Mouse (Mus musculus): ENCODE results near the gene Rbm43.
A peak's percentile ranks its signal among the peaks of the same experiment; 100 is the strongest.

The Rbm43 gene

DNA sequence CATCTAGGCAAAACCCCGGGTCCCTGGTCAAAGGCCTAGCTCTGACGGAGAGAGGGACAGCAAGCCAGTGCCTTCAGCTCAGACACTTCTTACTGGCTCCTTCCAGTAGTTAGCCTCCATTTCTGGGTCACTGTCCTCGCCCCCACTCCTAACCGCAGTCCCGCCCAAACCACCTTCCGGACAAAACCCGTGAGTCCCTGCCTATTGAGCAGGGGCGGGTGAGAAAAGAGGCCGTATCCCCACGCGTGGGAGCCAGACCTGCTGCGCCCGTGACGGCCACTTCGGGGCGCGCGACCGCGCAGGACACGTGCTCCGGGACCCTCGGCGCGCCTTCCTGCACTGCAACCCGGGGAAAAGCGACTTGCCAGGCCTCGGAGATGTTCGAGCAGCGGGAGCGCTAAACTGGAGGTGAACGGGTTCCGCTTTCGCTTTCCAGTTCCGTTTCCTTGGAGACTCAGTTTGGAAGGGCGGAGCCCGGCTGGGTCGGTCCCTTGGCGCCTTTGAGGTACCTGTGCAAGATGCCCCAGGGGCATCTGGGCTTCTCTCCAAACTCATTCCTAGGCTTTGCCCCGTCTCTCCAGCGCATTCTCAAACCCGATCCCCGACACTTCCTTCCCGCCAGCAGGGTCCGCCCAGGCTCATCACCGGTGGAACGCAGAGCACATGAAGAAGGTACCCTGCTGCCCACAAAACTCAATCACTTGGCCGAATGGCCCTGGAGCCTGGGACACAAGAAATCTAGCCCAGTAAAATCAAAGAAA is at the start of gene Rbm43:
Gene Rbm43, minus strand, starts transcription at position 590 of the 761 bp plus-strand sequence.
- DNase-seq (ENCODE audit: low read depth, low spot score) = peak; percentile 33

- no peak for DNase-seq (ENCODE audit: low read depth, low spot score)
Observed at GRCm38 (mm10) chr2:51982288-51982687, 47.3 kb upstream of the Rbm43 start.

DNA sequence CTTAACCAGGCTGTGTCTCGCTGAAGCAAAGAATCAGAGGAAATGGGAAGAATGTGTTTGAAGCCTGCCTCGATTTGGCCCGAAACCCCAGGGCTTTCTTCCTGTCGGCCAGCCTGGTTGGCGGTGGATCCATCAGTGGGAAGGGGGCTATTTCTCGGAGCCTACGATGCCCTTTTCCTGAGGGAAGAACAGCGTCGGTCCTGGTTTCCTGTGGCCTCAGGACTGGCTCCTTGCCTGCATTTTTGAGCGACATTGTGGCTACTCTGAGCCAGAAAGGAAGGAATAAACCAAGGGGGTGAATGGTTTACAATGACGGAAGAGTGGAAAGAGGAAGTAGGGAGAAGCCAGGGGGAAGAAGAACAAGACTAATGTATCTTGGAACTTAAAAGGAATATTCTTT is 46.7 kb upstream of the Rbm43 start:
- no peak for DNase-seq (ENCODE audit: low read depth, low spot score)

DNA sequence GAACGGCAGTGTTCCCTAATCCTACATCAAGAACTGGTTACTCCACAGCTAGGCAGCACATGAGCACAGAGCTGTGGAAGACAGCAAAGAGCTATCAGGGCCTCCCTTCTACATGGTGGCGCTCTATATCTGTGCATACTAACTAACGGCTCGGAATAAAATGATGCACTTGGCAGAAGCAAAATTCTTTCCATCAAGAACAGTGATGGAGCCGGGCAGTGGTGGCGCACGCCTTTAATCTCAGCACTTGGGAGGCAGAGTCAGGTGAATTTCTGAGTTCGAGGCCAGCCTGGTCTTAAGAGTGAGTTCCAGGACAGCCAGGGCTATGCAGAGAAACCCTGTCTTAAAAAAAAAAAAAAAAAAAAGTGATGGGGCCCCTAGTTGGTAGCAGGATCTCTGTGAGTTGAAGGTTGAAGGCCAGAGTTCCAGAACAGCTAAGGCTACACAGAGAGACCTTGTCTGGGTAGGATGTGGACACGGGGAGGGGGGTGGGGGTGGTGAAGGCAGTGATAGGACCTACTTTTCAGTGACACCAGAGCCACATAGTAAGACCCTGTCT is 38.5 kb upstream of the Rbm43 start, which contains the start of gene Nmi:
Gene Nmi, minus strand, starts transcription at position 85 of the 559 bp plus-strand sequence.
- no peak for DNase-seq (ENCODE audit: low read depth, low spot score)

- DNase-seq (ENCODE audit: low read depth, low spot score) = peak; percentile 33
Observed at GRCm38 (mm10) chr2:51972641-51973409, 37.9 kb upstream of the Rbm43 start.

DNA sequence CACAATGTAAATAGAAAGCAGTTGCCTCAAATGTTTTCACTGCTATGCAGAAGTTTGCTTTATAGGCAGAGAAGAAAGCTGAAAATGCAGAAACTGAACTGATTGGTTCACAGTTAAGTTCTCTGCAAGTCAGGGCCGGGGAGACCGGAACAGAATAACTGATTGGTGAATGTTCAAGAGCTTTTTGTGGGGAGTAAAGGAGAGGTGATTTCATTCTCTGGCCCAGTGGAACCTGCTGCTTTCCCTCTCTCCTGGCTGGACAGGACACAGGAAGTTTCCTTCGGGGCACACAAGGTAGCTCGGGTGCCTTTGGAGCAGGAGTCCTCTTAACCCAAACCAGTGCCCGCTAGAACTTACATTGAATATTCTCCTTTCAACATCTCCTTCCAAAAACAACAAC is 37.2 kb upstream of the Rbm43 start:
- no peak for DNase-seq (ENCODE audit: low read depth, low spot score)

DNA sequence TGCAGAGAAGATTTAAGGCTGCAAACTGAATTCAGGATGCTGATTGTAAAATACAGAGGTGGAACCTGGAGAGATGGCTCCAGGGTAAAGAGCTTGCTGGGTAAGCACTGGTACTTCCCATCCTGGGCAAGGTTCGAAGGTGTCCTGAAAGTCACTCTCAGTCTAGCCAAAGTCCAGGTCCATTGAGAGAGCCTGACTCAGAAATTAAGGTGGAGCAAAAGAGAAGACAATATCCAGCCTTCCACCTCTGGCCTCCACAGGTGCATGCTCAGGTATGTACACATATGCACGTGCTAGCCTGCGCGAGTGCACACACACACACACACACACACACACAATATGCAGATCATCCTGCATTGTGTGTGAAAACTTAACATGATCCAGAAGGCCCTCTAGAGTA is 35.9 kb upstream of the Rbm43 start:
- no peak for DNase-seq (ENCODE audit: low read depth, low spot score)

DNA sequence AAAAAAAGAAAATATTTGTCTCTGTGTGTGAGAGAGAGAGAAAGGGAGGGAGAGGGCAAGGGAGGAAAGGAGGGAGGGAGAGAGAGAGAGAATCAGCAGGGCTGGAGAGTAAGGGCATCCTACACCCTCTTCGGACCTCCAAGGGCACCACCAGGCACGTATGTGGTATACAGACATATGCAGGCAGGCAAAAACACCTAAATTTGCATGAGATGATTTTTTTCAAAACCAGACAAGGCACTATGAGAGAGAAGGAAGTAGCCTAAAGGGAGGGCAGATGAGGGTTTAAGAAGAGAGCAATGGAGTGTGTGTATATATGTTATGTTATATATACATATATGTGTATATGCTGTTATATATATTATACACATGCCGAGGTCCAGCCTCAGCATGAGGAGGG is 32.3 kb upstream of the Rbm43 start:
- no peak for DNase-seq (ENCODE audit: low read depth, low spot score)

- no peak for DNase-seq (ENCODE audit: low read depth, low spot score)
Observed at GRCm38 (mm10) chr2:51953648-51954204, 18.8 kb upstream of the Rbm43 start.

DNA sequence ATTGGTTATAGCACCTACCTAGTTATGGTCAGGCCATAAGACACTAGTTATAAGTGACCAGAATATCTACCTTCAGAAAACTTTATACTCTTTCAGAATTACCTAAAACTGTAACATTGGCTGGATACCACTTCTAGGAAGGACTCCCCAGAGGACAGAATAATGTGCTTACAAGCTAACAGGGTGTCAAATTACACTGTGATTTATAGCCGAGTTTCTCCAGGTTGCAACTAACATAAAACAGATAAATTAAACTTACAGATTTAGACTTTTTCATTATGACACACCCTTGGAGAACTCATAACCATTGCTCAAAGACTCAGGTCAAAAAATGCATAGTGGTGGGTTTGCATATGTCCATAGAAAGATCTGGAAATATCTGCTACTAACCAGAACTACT is 15.9 kb upstream of the Rbm43 start:
- DNase-seq (ENCODE audit: low read depth, low spot score) = no peak

- peak; percentile 11 for DNase-seq (ENCODE audit: low read depth, low spot score)
Observed at GRCm38 (mm10) chr2:51948105-51948830, 13.3 kb upstream of the Rbm43 start.

GRCm38 (mm10) chr2:51945812-51946211 is 10.8 kb upstream of the Rbm43 start:
- DNase-seq (ENCODE audit: low read depth, low spot score) = no peak

- DNase-seq (ENCODE audit: low read depth, low spot score) = no peak
Observed at GRCm38 (mm10) chr2:51941832-51942231, 6.9 kb upstream of the Rbm43 start.

- DNase-seq (ENCODE audit: low read depth, low spot score) = no peak
Observed at GRCm38 (mm10) chr2:51938750-51939149, 3.8 kb upstream of the Rbm43 start.

DNA sequence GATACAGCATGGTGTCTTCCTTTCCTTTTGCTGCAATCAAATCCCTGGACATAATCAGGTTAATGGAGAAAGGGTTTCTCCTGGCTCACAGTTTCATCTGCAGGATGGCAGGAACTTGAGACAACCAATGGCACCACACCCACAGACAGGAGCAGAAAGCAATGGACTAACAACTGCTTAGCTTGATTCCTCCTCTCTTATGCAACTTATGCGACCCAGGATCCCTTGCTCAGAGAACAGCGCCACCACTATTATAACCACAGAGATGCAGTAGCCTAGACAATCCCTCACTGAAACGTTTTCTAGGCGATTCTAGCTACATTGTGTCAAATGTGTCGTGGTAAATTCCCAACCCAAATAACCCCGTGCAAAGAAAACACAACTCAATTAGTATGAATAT is 2.0 kb upstream of the Rbm43 start:
- DNase-seq (ENCODE audit: low read depth, low spot score) = no peak

DNA sequence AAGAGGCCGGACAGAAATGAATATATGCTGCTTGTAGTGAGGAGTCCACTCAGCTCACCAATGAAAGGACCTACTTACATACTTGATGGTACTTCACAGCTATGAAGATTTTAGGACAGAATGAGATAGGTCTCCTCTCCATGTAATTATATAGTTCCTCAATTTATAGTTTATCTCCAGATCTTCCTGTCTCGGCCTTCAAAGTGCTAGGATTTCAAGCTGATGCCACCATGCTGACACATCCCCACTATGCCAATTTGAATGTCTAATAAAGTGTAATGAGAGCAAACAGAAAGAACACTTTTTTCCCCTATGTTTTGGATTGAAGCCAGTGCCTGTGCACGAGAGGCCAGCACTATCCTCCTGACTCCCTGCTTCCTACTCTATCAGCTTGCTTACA is 1.6 kb upstream of the Rbm43 start:
- no peak for DNase-seq (ENCODE audit: low read depth, low spot score)

- DNase-seq (ENCODE audit: low read depth, low spot score) = no peak
Observed at GRCm38 (mm10) chr2:51935921-51936320, 958 bp upstream of the Rbm43 start.

GRCm38 (mm10) chr2:51933341-51934134 is 1.4 kb downstream of the Rbm43 start:
- DNase-seq (ENCODE audit: low read depth, low spot score) = no peak

DNA sequence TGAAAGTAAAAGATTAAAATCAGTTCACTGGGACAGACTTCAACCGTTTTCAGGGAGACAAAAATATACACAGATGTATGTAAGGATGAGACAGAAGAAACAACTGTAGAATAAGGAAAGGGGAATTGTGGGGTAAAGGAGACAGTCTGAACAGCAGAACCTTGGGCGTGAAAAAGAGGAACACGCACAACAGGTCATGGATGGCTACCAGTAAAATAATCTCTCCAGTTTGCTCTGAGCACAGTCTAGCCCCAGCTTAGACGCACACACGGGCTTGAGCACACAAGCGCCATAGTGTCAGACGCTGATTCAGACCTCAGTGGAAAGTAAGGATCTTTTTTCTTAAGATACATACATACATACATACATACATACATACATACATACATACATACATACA is 3.7 kb downstream of the Rbm43 start:
- no peak for DNase-seq (ENCODE audit: low read depth, low spot score)

- peak; percentile 61 for DNase-seq (ENCODE audit: low read depth, low spot score)
Observed at GRCm38 (mm10) chr2:51914944-51915680, 19.9 kb downstream of the Rbm43 start.

Data from retina, postnatal 7 days (tissue).